Mouse (Mus musculus): Measurements from ENCODE around the gene Fam102b. TPM values are rescaled to one million over a fixed set of nuclear protein-coding genes. Genes with fewer than 3 reads are reported as not detected.

Fam102b gene
- polyA plus RNA-seq (2017; shearing (Covaris generic)) = 1.1 TPM

DNA sequence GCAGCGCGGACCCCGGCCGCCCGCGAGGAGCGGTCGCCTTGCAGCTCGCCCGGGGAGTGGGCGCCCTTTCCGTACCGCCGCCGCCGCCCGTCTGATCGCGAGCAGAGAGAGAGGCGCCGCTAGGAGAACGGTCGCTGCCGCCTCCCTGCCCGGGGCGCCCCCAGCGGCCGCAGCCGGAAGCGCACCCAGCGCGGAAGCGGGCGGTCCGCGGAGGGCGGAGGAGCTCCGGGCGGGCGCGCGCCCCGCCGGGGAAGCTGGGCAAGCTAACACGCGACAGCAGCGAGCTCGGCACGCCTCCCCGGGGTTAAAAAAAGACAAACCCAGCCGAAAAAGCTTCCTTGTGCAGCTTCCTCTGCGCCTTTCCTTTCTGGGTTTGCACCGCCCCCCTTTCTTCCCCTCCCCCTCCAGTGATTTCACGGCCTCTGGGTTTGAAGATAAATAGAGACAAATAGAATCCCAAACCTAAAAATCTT lies at the start of gene Fam102b:
Fam102b (minus strand) TSS at position 93 of the 473 bp plus-strand sequence.

DNA sequence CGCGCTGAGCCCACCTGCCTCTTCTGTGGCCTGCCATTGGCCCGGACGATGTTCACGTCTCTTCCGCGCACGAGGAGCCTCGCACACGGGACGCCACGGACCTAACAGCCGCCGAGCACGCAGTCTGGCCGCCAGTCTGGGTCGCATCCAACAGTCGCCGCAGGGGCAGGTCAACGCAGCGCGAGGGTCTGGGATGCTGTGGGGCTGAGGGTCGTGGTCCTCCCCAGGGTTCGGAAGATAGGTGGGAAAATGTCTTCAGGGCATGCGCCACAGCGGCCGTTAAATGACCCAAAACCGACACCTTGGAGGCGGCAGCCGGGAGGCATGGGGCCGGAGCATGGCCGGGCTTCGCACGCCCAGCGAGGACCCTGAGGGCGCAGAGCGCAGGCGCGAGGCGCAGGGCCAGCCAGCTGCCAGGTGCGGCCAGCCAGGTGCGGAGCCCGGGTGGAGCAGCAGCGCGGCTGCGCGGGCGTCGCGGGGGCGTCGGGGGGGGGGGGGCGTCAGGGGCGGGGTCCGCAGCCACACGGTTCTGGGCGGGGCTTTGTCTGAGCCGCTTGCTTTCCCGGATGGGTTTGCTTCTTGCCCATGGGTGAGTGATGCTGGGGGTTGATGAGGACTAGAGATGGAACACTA lies 87.3 kb downstream of the Fam102b start, which contains the start of gene Gm9857:
Gm9857 (minus strand) TSS at position 445 of the 633 bp plus-strand sequence.

DNA sequence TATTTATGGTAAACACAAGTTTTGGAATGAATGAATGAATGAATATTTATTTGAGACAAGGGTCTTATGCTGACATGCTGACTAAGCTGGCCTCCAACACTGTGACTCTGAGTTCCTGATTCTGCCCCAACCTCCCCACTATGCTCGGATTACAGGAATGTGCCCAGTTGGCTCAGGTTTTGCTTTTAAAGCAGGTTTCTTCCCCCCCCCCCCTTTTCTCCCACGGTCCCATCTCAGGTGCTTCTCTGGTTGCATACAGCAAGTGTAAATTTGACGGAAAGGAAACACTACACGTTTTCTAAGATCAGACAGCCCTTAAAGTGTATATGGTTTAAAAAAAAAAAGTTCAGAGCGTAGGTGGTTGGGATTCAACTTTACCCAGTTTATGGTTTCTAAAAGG lies 87.8 kb downstream of the Fam102b start, which contains the start of gene Henmt1:
Henmt1 (plus strand) TSS at position 301 of the 400 bp plus-strand sequence.

Other genes starting within 250 kb of the Fam102b start
- gene Stxbp3, start 187.1 kb downstream of the Fam102b start, polyA plus RNA-seq (2017; shearing (Covaris generic)) = 76.4 TPM
- 0.50 TPM for gene Fndc7, start 137.6 kb downstream of the Fam102b start, polyA plus RNA-seq (2017; shearing (Covaris generic))
- gene Prpf38b, start 115.9 kb downstream of the Fam102b start, polyA plus RNA-seq (2017; shearing (Covaris generic)) = 70.3 TPM
- 0.67 TPM for gene Henmt1, start 87.7 kb downstream of the Fam102b start, polyA plus RNA-seq (2017; shearing (Covaris generic))
- not detected for gene Gm9857, start 87.2 kb downstream of the Fam102b start, polyA plus RNA-seq (2017; shearing (Covaris generic))
- not detected for gene Slc25a54, start 52.9 kb upstream of the Fam102b start, polyA plus RNA-seq (2017; shearing (Covaris generic))
- gene Slc25a24, start 95.5 kb upstream of the Fam102b start, polyA plus RNA-seq (2017; shearing (Covaris generic)) = 13.6 TPM

Data from CD4-positive, CD25-positive, alpha-beta regulatory T cell, adult 9 weeks (primary cell).